Mouse (Mus musculus) forebrain, postnatal 0 days (tissue): ENCODE data around the gene Mvb12a. TPM values are rescaled to one million over a fixed set of nuclear protein-coding genes. Genes with fewer than 3 reads are reported as not detected.

ENCODE experiments used
- ATAC-seq: fragments of 200-750 bp; cut with Nextera tagmentation; 2 replicates; pipeline ENCODE4 v1.8.0; 2017; ENCODE audit warnings: mild to moderate bottlenecking, moderate library complexity
- DNase-seq: peaks from one replicate; pipeline ENCODE4 v3.0.0-alpha.2; 2015
- H3K27ac ChIP-seq: fragments of 300-500 bp; sonication (generic); 2 replicates; pipeline ENCODE4 v1.5.1; 2014; ENCODE audit warnings: low read depth, mild to moderate bottlenecking, antibody characterized with exemption, low read length, moderate library complexity, mixed read lengths
- H3K27me3 ChIP-seq: fragments of 300-500 bp; sonication (generic); 2 replicates; pipeline ENCODE4 v1.6.1; 2014; ENCODE audit warnings: mild to moderate bottlenecking, low read length, mixed read lengths; ENCODE audit not compliant: insufficient read depth
- H3K36me3 ChIP-seq: fragments of 300-500 bp; sonication (generic); 2 replicates; pipeline ENCODE4 v1.6.1; 2014; ENCODE audit warnings: mild to moderate bottlenecking, moderate library complexity; ENCODE audit not compliant: insufficient read depth
- H3K4me1 ChIP-seq: fragments of 300-500 bp; sonication (generic); 2 replicates; pipeline ENCODE4 v1.6.1; 2014; ENCODE audit warnings: antibody characterized with exemption; ENCODE audit not compliant: insufficient read depth
- H3K4me2 ChIP-seq: fragments of 300-500 bp; sonication (generic); 2 replicates; pipeline ENCODE4 v1.6.1; 2014; ENCODE audit warnings: low read depth, mild to moderate bottlenecking, moderate library complexity
- H3K4me3 ChIP-seq: fragments of 300-500 bp; sonication (generic); 2 replicates; pipeline ENCODE4 v1.5.1; 2014; ENCODE audit warnings: low read depth, low read length, mixed read lengths
- H3K9ac ChIP-seq: fragments of 300-500 bp; sonication (generic); 2 replicates; pipeline ENCODE4 v1.6.1; 2014; ENCODE audit warnings: mild to moderate bottlenecking
- H3K9me3 ChIP-seq: fragments of 300-500 bp; sonication (generic); 2 replicates; pipeline ENCODE4 v1.6.1; 2016; ENCODE audit warnings: low read length
- CTCF ChIP-seq: sonication (generic); IDR thresholded peaks from 2 replicates; pipeline ENCODE4 v1.5.1; 2016; ENCODE audit warnings: antibody characterized with exemption, control low read depth, low read depth
- WGBS: fragments of 180-500 bp; shearing (Covaris S2); extraction: QIAGEN DNeasy Blood & Tissue Kit; methylation state at CpG from one replicate; pipeline ENCODE4 v1.1.7; 2014; 5-methylcytosine and 5-hydroxymethylcytosine counted together
- polyA plus RNA-seq: library from polyadenylated mRNA; unstranded; fragments of >200 nt; fragmentation: Nextera tagmentation; extraction: Ambion mirVana; gene quantifications from 2 replicates; pipeline ENCODE4 v1.2.1, GENCODE M21; 2015
- total RNA-seq: library from RNA; depleted of rRNA; stranded (reverse); fragments of >200 nt; gene quantifications from 2 replicates; pipeline ENCODE4 v1.2.3, GENCODE M21; 2014; rRNA removed

Gene Mvb12a
- total and polyA plus RNA-seq, 2 experiments from 2014 or later = 70.5 to 73.4 TPM

DNA sequence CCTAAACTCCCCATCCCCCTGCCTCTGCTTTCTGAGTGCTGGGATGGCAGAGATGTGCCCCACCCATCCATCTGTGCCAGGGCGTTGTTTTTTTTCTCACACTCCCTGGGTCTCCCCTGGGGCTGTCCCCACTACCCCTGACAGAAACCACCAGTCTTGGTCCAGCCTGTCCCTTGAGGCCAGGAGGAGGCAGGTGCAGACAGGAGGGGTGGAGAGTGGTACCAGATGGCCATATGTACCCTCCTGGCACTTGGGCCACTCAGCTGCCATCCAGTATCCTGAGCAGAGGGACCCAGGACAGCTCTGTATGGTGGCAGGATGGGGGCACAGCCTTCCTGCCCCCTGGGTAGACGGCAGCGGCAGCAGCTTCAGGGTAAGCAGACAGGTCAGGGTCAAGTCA, 54.7 kb downstream of the Mvb12a start, which contains the start of gene Fam129c:
TSS of gene Fam129c (plus strand) at position 198 of the 400 bp plus-strand sequence.
- peaks cover 7% of the 10 kb centered on the region; the same call in 1 of the 2 replicates for H3K4me1 ChIP-seq
- no peak for ATAC-seq

More for the DNA sequence above, 54.7 kb downstream of the Mvb12a start, which contains the start of gene Fam129c:
- Histone ChIP-seq H3K27ac (no peak within 1 kb of the TSS), H3K4me3 (no peak within 1 kb of the TSS), H3K9me3 (no peaks in the 10 kb centered on the region), H3K27me3 (peaks cover 4% of the 10 kb centered on the region; the same call in 1 of the 2 replicates), H3K9ac (no peak within 1 kb of the TSS), H3K4me2 (no peak within 1 kb of the TSS), H3K36me3 (peaks cover 5% of the 10 kb centered on the region; the same call in 1 of the 2 replicates)
- 74% methylated on average over 3 of the region's 3 CpGs for WGBS
- DNase-seq = no peak
- TF ChIP-seq CTCF = no peak

Other genes starting within 250 kb of the Mvb12a start
- gene Use1, start 176.1 kb upstream of the Mvb12a start, total RNA-seq = 148 and 195 TPM in 2 replicates
- 124 and 140 TPM in 2 replicates for gene Use1, start 176.1 kb upstream of the Mvb12a start, polyA plus RNA-seq
- gene Ocel1, start 171.6 kb upstream of the Mvb12a start, total RNA-seq = 14.3 and 16.2 TPM in 2 replicates
- 5.2 and 6.6 TPM in 2 replicates for gene Ocel1, start 171.6 kb upstream of the Mvb12a start, polyA plus RNA-seq
- 59.0 and 63.9 TPM in 2 replicates for gene Nr2f6, start 161.0 kb upstream of the Mvb12a start, total RNA-seq
- 26.0 and 28.9 TPM in 2 replicates for gene Nr2f6, start 161.0 kb upstream of the Mvb12a start, polyA plus RNA-seq
- gene Ushbp1, start 147.1 kb upstream of the Mvb12a start, total RNA-seq = 3.5 and 5.6 TPM in 2 replicates
- gene Ushbp1, start 147.1 kb upstream of the Mvb12a start, polyA plus RNA-seq = 4.2 and 4.5 TPM in 2 replicates
- 87.2 and 94.0 TPM in 2 replicates for gene Babam1, start 146.1 kb upstream of the Mvb12a start, total RNA-seq
- gene Babam1, start 146.1 kb upstream of the Mvb12a start, polyA plus RNA-seq = 98.9 and 107 TPM in 2 replicates
- gene Ankle1, start 136.9 kb upstream of the Mvb12a start, total RNA-seq = 0.81 and 2.8 TPM in 2 replicates
- 0.97 and 2.3 TPM in 2 replicates for gene Ankle1, start 136.9 kb upstream of the Mvb12a start, polyA plus RNA-seq
- 187 and 210 TPM in 2 replicates for gene Abhd8, start 79.3 kb upstream of the Mvb12a start, total RNA-seq
- gene Abhd8, start 79.3 kb upstream of the Mvb12a start, polyA plus RNA-seq = 168 and 169 TPM in 2 replicates
- 75.0 and 80.5 TPM in 2 replicates for gene Mrpl34, start 78.0 kb upstream of the Mvb12a start, total RNA-seq
- gene Mrpl34, start 78.0 kb upstream of the Mvb12a start, polyA plus RNA-seq = 145 and 184 TPM in 2 replicates
- 179 and 184 TPM in 2 replicates for gene Dda1, start 73.7 kb upstream of the Mvb12a start, total RNA-seq
- 274 and 283 TPM in 2 replicates for gene Dda1, start 73.7 kb upstream of the Mvb12a start, polyA plus RNA-seq
- gene Ano8, start 57.0 kb upstream of the Mvb12a start, total RNA-seq = 76.5 and 82.2 TPM in 2 replicates
- 5.9 and 7.7 TPM in 2 replicates for gene Ano8, start 57.0 kb upstream of the Mvb12a start, polyA plus RNA-seq
- gene Gtpbp3, start 54.8 kb upstream of the Mvb12a start, total RNA-seq = 23.6 and 33.6 TPM in 2 replicates
- 6.9 and 9.4 TPM in 2 replicates for gene Gtpbp3, start 54.8 kb upstream of the Mvb12a start, polyA plus RNA-seq
- 2.2 and 4.0 TPM in 2 replicates for gene Plvap, start 31.2 kb upstream of the Mvb12a start, total RNA-seq
- gene Plvap, start 31.2 kb upstream of the Mvb12a start, polyA plus RNA-seq = 6.9 and 8.7 TPM in 2 replicates
- 0.48 TPM in 1 of 2 replicates, not detected in the other for gene Ccdc194, start 17.2 kb upstream of the Mvb12a start, total RNA-seq
- 0.08 and 0.16 TPM in 2 replicates for gene Ccdc194, start 17.2 kb upstream of the Mvb12a start, polyA plus RNA-seq
- gene Bst2, start 5.5 kb upstream of the Mvb12a start, total RNA-seq = 10.1 and 17.8 TPM in 2 replicates
- gene Bst2, start 5.5 kb upstream of the Mvb12a start, polyA plus RNA-seq = 19.3 and 21.0 TPM in 2 replicates
- 0.08 TPM in 1 of 2 replicates, not detected in the other for gene Tmem221, start 15.9 kb downstream of the Mvb12a start, total RNA-seq
- gene Tmem221, start 15.9 kb downstream of the Mvb12a start, polyA plus RNA-seq = 0.16 and 0.18 TPM in 2 replicates
- gene Nxnl1, start 23.7 kb downstream of the Mvb12a start, total RNA-seq = 0.08 TPM in 1 of 2 replicates, not detected in the other
- gene Nxnl1, start 23.7 kb downstream of the Mvb12a start, polyA plus RNA-seq = not detected in 2 replicates
- gene Slc27a1, start 26.0 kb downstream of the Mvb12a start, total RNA-seq = 106 and 133 TPM in 2 replicates
- 74.8 and 102 TPM in 2 replicates for gene Slc27a1, start 26.0 kb downstream of the Mvb12a start, polyA plus RNA-seq
- 248 and 264 TPM in 2 replicates for gene Pgls, start 49.3 kb downstream of the Mvb12a start, total RNA-seq
- gene Pgls, start 49.3 kb downstream of the Mvb12a start, polyA plus RNA-seq = 262 and 318 TPM in 2 replicates
- 3.4 and 11.1 TPM in 2 replicates for gene Fam129c, start 54.7 kb downstream of the Mvb12a start, total RNA-seq
- 2.0 and 2.8 TPM in 2 replicates for gene Fam129c, start 54.7 kb downstream of the Mvb12a start, polyA plus RNA-seq
- 84.3 and 85.6 TPM in 2 replicates for gene Colgalt1, start 68.1 kb downstream of the Mvb12a start, total RNA-seq
- 58.4 and 59.6 TPM in 2 replicates for gene Colgalt1, start 68.1 kb downstream of the Mvb12a start, polyA plus RNA-seq
- 84.8 and 89.2 TPM in 2 replicates for gene Unc13a, start 128.8 kb downstream of the Mvb12a start, total RNA-seq
- gene Unc13a, start 128.8 kb downstream of the Mvb12a start, polyA plus RNA-seq = 14.2 and 18.8 TPM in 2 replicates
- 5.2 and 7.3 TPM in 2 replicates for gene Jak3, start 133.4 kb downstream of the Mvb12a start, total RNA-seq
- 2.8 and 4.4 TPM in 2 replicates for gene Jak3, start 133.4 kb downstream of the Mvb12a start, polyA plus RNA-seq
- gene Insl3, start 146.3 kb downstream of the Mvb12a start, total RNA-seq = 1.6 and 1.8 TPM in 2 replicates
- 0.36 and 1.4 TPM in 2 replicates for gene Insl3, start 146.3 kb downstream of the Mvb12a start, polyA plus RNA-seq
- 0.24 and 0.92 TPM in 2 replicates for gene B3gnt3, start 158.9 kb downstream of the Mvb12a start, total RNA-seq
- gene B3gnt3, start 158.9 kb downstream of the Mvb12a start, polyA plus RNA-seq = 0.44 and 0.49 TPM in 2 replicates
- 97.2 and 101 TPM in 2 replicates for gene Fcho1, start 182.8 kb downstream of the Mvb12a start, total RNA-seq
- gene Fcho1, start 182.8 kb downstream of the Mvb12a start, polyA plus RNA-seq = 62.4 and 68.7 TPM in 2 replicates